Mouse (Mus musculus): ENCODE measurements at regions not wholly inside any gene's neighbourhood (a gene's known extent, or its start where the extent isn't known, plus 50 kb on each side); places are given as distances from the start of the nearest gene placed in this dataset.

GRCm38 (mm10) chr11:32991036-32991616 is 156.1 kb downstream of the Fgf18 start:
- TF ChIP-seq MYOD1 (IDR thresholded peaks at IDR 0.05; ENCODE audit: control insufficient read depth, insufficient read length, low read depth) (no peak), CTCF (IDR thresholded peaks at IDR 0.05; ENCODE audit: control insufficient read depth, insufficient read depth, insufficient read length) (no peak), USF1 (IDR thresholded peaks at IDR 0.05; ENCODE audit: low read depth) (no peak)

All from C2C12 (cell line).